Mouse (Mus musculus) heart, adult 2 months (tissue): Measurements from ENCODE around the gene Krtap31-1.
"Not testable (repeated sequence)": the region's sequence is repeated elsewhere in the genome, so short reads cannot be mapped to it uniquely, and the experiment has no call there.

Experiments
- CTCF ChIP-seq: fragments of 200-600 bp; IDR thresholded peaks from 2 replicates; pipeline ENCODE4 v1.8.1; 2022; ENCODE audit warnings: antibody characterized with exemption, mild to moderate bottlenecking, moderate library complexity
- EP300 ChIP-seq: fragments of 200-500 bp; IDR thresholded peaks from 2 replicates; pipeline ENCODE4 v1.6.1; 2011; ENCODE audit warnings: low read depth, low read length, control low read depth; ENCODE audit not compliant: insufficient read depth
- POLR2A ChIP-seq: fragments of 200-500 bp; IDR thresholded peaks from 2 replicates; pipeline ENCODE4 v1.6.1; 2011; ENCODE audit warnings: mild to moderate bottlenecking, low read depth, low read length, control low read depth; ENCODE audit not compliant: insufficient read depth

DNA sequence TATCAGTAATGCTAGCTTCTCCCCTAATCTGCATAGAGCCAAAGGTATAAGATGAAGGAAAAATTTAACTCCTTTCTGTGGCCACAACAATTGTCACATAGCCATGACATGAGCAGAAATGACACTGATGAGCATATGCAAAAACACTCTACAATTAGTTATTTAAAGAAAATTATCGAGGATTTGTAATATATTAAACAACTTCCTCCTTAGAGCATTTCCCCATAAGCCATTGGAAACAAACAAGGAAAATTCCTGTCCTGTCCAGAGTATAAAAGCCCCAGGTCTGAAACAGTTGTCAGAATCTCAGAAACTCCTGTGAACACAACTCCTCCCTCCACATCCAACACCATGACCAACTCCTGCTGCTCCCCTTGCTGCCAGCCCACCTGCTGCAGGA, 43.5 kb upstream of the Krtap31-1 start, which contains the start of gene Gm11559:
- not testable (repeated sequence) for TF ChIP-seq CTCF, POLR2A, EP300
